Mouse (Mus musculus) testis, adult 2 months (tissue): ENCODE measurements at regions not wholly inside any gene's neighbourhood (a gene's known extent, or its start where the extent isn't known, plus 50 kb on each side); places are given as distances from the start of the nearest gene placed in this dataset.

Experiments
- CTCF ChIP-seq: fragments of 200-500 bp; IDR thresholded peaks from 2 replicates; pipeline ENCODE4 v1.5.1; 2012; ENCODE audit warnings: low read depth, mild to moderate bottlenecking, inconsistent platforms, low read length, moderate library complexity; ENCODE audit not compliant: control insufficient read depth, insufficient read depth, insufficient replicate concordance
- POLR2A ChIP-seq: fragments of 200-500 bp; IDR thresholded peaks from 2 replicates; pipeline ENCODE4 v1.6.1; 2012; ENCODE audit warnings: low read depth, mild to moderate bottlenecking, inconsistent platforms, low read length, moderate library complexity; ENCODE audit not compliant: control insufficient read depth

- TF ChIP-seq POLR2A (no peak), CTCF (no peak)
Observed at GRCm38 (mm10) chr4:55245789-55246188, 104.1 kb upstream of the Rad23b start.
